Mouse (Mus musculus): ENCODE results near the gene Lsm7.
A peak's percentile ranks its signal among the peaks of the same experiment; 100 is the strongest.

The Lsm7 gene

DNA sequence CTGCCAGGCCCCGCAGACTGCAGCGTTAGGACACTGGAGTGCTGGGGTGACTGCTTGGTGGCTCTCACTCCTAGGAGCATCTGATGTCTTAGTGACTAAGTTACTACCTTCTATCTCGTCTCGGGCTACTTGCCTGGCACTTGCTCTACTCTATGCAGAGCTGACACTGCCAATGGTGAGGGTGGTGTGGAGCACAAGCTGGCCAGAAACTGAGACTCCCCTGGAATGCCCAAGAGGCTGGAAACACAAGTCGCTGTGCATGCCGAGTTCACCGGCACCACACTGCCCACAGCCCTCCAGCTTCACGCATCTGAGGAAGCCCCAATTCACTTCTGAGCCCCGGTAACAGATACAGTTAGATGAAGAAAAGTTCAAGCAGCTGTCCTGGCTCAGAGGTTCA lies 19.0 kb upstream of the Lsm7 start:
- DNase-seq, result no peak

- no peak for DNase-seq
These were observed 16.6 kb upstream of the Lsm7 start, which contains the start of gene Tmprss9 for GRCm38 (mm10) chr10:80871581-80871980. TSS of gene Tmprss9 (plus strand) at chr10:80871848.

DNA sequence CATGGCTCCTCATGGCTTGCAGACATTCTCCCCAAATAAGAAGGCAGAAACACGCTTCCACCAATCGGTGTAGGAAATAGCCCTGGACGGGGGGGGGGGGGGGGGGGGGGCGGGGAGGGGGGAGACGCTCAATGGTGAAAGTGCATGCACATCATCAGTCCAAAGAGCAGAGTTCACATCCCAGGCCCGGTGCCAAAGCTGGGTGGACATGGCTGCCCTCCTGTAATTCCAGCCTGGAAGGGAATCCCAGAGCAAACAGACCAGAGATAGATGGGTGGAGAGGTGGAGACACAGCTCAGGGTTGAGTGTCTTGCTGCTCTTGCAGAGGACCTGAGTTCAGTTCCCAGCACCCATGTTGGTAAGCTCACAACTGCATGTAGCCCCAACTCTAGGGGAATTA lies 16.0 kb upstream of the Lsm7 start:
- DNase-seq, result no peak

- peak; percentile 95 for DNase-seq
These were observed 9.4 kb upstream of the Lsm7 start for GRCm38 (mm10) chr10:80864446-80864845.

DNA sequence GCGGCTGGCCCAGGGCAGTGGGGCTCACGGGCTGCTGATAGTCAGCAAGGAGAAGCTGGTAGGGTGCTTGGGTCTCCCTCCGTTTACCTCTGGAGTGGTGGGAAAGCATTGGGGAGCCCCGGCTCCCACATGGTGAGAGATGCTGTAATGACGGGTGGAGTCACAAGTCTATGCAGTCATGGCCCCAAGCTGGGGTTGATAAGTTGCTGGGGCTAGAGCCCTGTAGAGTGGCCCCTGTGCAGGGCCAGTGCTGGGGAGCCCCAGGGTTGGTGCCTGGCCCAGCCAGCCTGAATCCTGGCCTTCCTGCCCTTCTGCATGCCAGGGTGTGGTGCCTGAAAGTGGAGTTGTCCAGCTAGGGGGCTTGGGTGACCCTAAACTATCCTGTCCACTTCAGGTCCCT lies 7.3 kb upstream of the Lsm7 start:
- no peak for DNase-seq

- no peak for DNase-seq
These were observed 3.4 kb upstream of the Lsm7 start for GRCm38 (mm10) chr10:80858350-80858935.

DNA sequence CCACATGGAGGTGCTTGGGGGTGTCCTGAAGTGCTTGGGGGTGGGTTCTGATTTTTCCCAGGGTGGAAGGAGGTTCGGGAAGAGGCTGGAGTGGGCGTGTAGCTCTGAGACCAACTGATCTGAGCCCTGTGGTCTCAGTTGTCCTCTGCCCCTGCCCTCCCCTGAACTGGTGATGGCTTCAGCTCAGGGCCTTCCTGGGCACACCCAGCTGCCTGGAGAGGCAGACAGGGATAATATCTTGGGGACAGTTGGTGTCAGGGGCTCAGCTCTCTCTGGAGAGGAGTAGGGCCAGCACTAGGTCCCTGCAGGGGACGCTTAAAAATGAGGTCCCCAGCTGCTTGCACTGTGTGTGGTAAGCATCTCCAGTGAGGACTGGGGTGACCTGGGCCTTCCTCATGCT lies 2.8 kb upstream of the Lsm7 start:
- no peak for DNase-seq

DNA sequence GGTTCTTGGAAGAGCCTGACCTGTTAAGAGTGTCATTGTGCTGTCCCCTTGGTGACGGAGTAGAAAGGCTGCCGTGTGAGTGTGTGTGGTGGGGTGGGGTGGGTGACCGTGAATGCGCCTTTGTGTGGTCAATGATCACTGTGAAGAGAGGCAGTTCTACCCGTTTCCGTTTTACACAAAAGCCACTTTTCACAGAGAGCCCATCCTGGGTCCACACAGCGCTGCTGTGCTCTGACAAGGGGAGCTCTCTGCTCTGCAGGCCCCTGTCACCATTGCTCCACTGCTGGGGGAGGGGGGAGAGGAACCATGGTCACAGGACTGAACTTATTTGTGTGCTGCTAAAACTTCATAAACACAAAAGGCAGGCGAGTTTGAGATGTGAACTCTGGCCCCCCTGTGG lies 2.4 kb upstream of the Lsm7 start:
- no peak for DNase-seq

- no peak for DNase-seq
These were observed 1.9 kb upstream of the Lsm7 start for GRCm38 (mm10) chr10:80856908-80857307.

DNA sequence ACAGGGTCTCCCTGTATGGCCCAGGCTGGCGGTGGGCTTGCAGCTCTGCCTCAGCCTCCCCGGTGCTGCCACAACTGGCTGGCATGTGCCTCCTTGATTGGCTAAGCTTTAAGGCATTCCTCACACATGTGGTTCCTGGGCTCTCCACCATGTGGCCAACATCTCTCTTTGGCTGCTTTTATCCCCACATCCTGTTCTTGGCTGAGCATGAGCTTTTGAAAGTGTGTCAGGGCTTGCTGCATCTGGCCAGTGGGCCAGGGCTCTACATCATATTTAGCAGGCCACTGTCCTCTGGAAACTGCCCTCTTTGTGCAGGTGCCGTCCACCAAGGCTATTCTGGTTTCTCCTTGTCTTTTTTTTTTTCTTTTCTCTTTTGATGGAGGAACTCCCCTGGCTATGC lies 1.3 kb upstream of the Lsm7 start:
- DNase-seq, result peak; percentile 95

GRCm38 (mm10) chr10:80855749-80856073 lies 702 bp upstream of the Lsm7 start:
- no peak for DNase-seq

DNA sequence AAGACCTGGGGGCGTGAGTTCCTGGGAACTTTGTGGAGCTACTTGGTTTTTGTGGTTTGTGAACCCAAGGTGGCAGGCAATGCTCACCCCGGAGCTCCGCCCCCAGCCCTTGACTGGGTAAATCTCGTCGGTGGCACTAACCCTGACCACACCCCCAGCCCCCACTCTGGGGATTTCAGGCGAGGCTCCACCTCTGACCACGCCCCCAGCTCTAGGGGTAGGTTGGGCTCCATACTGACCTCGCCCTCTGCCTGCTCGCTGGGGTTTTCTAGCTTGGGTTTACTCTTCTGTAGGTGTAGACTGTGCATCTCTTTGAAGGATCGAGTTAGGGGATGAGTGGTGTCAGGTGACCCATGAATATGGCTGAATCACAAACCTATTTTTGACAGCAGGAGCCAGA lies 6.4 kb downstream of the Lsm7 start:
- peak; percentile 93 for DNase-seq

GRCm38 (mm10) chr10:80845732-80846131 lies 9.3 kb downstream of the Lsm7 start:
- no peak for DNase-seq

GRCm38 (mm10) chr10:80845055-80845693 lies 9.8 kb downstream of the Lsm7 start:
- DNase-seq, result no peak

GRCm38 (mm10) chr10:80843931-80844547 lies 11.0 kb downstream of the Lsm7 start, which contains the start of gene Lingo3:
TSS of gene Lingo3 (minus strand) at chr10:80844039.
- no peak for DNase-seq

DNA sequence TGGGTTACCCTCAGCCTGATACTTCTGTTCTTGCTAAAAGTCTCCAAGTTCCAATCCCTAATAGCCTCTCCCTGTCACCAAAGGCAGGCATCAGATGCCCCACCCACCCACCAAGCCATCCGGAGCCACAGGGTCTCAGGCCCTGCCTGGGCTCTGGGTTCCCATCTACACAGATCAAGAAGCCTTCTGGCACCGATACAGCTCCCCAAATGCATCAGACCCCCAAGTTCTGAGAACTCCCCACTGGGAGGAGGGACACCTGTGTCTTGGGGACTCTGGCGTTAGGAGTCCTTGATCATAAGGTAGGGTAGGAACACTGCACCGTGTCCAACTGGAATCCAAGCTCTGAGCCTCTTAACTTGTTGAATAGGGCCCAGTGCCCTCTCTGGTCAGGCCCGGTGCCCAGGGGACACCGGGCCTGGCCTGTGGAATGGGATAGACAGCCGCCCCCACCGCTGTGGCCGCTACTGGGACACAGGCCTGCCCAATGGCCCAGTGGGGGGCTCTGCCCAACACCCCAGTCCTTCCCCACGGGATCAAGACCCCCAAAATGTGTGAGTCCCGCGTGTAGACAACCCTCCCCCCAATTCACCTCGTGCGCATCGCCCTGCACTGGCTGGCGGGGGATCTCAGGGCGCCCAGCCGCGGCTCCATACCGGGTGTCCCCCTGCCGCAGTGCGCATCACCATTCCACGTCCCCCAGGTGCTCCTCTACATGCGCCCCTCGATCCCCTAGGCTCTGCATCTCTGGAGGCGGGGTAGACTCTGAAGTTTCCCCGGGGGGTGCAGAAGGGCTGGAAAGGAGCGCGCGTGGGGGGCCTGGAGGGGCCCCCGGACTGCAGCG lies 11.7 kb downstream of the Lsm7 start:
- no peak for DNase-seq

- no peak for DNase-seq
These were observed 12.7 kb downstream of the Lsm7 start for GRCm38 (mm10) chr10:80842334-80842733.

GRCm38 (mm10) chr10:80841685-80842084 lies 13.3 kb downstream of the Lsm7 start:
- DNase-seq, result no peak

DNA sequence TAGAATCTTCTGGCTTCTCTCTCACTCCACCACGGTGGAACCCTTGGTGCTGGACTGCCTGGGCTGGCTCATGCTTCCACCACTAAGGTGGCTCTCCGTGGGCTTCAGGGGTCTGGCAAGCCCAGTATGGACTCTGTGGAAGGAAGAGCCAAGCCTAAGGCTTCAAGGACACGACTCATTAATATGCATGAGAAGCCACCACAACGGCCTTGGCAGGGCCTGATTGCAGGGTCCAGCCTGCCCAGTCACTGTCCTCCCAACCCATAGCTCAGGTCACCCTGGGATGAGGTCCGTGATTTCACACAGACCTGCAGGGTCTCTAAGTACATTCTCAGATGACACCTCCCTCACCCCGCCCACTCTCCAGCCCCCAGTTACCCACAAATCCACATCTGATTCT lies 15.2 kb downstream of the Lsm7 start:
- DNase-seq, result no peak

GRCm38 (mm10) chr10:80838346-80838912 lies 16.6 kb downstream of the Lsm7 start:
- DNase-seq, result no peak

GRCm38 (mm10) chr10:80837827-80838226 lies 17.2 kb downstream of the Lsm7 start:
- DNase-seq, result peak; percentile 96

GRCm38 (mm10) chr10:80836949-80837379 lies 18.0 kb downstream of the Lsm7 start:
- no peak for DNase-seq

DNA sequence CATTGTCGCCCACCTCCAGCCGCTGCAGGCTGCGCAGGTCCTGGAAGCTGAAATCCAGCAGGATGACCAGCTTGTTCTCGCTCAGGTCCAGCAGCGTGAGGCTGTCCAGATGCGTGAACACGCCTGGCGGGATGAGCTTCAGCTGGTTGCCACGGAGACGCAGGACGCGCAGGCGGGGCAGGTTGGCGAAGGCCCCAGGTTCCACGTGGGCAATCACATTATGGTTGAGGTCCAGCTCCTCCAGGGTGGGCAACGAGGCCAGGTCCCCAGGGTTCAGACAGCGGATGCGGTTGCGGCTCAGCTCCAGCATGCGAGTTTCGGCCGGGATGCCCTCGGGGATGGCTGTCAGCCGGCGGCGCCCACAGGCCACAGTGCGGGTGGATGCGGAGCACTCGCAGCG lies 19.4 kb downstream of the Lsm7 start:
- DNase-seq, result no peak
